Mouse (Mus musculus) right cerebral cortex, postnatal 25 days (tissue): Measurements from ENCODE around the gene Inpp4a.
A peak's percentile ranks its signal among the peaks of the same experiment; 100 is the strongest.

Experiments used
- DNase-seq: peaks from one replicate; pipeline ENCODE4 v3.0.0; 2022

The Inpp4a gene

DNA sequence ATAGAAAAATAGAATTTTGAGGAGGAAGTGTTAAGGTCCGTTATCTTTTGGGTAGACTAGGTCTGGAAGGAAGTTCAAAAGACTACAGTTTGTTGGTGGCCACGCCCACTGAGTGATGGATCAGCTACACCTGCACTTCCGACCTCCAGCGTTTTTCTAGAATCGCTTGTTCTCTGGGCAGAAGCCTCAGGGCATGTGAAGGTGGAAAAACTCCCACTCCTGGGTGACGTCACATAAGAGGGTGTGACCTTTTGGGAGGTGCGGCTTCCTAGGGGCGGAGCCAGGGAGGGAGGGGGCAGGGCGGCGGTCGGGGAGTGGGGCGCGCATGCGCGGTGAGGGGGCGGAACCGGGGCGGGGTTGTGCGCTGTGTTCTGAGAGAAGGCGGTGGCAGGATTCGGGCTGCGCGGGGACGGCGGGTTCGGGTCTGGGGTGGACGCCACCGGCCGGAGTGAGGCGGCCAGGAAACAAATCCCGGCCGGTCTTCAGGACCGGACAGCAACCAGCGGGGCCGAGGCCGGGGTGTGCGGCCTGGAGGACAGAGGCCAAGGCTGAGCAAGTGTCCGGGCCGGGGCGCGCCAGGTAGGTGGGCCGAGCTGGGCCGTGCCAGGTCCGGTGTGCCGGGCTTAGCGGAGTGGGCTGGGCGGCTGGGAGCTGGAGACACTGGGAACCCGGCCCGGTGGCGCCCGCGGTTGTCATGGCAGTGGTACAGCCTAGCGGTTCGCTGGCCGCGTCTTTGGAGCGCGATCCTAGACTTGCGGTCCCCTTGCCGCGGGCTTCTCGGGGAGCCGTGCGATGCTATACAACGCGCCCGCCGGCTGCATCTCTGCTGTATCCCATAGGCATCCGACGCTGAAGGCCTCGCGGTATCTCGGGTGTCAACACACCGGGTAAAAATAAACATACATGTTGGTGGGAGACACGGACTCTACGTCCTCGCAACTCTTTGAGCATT is at the start of gene Inpp4a:
Gene Inpp4a, plus strand, starts transcription at position 326 of the 952 bp plus-strand sequence.
- DNase-seq = peak; percentile 89

DNA sequence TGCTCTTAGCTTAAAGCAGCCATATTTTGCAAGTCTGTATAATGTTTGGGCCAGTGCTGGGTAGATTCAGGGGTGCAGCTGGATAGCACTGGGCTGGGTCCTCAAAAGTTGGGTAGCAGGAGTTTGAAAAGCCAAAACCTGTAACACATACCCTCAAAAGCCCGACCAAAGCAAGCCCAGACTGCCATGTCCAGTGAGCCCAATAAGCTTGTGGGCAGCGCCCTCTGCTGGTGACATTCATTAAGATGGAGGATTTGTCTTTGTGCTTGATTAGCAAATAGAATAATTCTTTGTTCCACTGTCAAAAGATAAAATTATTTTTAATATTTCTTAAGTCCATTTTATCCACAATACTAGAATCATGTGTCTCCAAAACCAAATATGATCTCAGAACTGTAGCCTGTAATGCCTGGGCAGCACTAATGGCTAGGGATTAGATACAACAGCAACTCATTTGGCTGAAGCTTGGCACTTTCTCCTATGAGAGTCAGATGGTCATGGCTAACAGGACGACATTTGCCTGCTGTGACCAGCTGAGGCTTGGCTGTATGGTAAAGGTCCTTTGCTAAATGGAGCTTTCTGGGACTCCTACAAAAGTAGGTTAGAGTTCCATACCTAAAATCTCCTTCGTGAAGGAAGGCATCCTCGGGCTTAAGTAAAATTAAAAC is 48.9 kb upstream of the Inpp4a start:
- peak; percentile 76 for DNase-seq

DNA sequence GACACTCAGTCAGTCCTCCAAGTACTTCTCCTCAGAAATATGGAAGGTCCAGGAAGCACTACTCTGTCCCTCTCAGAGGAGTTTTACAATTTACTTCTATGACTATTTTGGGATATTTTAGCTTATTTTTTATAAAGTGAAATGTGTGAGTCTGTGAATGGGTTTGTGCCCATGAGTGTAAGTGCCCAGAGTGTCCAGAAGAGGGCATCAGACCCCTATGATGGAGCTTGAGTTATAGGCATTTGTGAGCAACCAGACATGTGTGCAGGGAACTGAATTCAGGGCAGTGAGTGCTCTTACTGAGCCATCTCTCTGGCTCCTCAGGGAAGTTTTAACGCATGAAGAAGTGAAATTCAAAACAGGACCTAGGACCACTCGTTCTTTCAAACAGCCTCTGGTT is 41.2 kb upstream of the Inpp4a start:
- no peak for DNase-seq

DNA sequence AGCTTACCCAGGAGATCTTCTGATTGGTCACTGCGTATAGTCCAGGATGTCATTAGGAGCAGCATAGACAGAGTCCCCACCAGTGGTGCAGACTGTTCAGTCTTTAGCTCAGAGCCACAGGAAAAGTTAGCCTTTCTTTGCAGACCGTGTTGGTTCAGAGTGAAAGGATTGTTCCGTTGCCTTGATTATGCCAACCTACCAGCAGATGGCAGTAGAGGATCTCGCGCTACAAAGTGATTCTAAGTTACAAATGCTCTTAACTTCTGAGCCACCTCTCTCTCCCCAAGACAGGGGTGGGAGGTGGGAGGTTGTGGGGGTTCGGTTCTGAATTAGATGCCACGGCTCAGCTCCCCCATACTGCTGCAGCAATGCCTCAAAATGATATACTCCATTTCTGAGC is 27.2 kb upstream of the Inpp4a start:
- peak; percentile 60 for DNase-seq

DNA sequence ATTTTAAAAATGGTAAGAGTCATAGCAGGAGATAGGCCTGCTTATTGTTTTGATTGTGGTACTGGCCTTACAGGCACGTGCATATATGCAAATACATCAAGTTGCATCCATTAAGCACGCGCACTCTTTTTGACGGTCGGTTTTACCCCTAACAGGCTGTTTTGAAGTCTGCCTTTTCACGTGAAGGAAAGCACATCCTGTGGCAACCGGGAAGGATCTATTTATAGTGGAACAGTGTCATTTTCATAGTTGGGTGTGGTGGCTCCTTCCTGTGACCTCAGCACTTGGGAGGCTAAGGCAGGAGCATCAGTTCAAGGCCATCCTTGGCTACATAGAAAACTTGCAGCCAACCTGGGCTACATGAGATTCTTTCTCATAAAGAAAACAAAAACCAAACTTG is 13.1 kb upstream of the Inpp4a start:
- DNase-seq = no peak

DNA sequence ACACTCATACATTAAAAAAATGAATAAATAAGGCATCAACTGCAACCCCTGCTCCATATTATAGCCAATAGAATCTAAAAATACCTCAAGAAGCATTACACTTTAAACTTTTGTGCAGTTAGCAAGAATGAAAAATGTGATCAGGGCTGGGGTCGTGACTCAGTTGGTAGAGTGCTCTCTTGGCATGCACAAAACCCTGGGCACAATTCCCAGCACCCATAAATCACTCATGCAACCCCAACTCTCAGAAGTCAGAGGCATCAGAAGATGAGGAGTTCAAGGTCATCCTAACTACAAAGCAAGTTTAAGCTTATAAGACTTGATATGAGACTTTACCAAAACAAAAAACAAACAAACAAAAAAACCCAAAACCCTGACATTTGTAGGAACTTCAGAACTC is 11.9 kb upstream of the Inpp4a start:
- DNase-seq = no peak

DNA sequence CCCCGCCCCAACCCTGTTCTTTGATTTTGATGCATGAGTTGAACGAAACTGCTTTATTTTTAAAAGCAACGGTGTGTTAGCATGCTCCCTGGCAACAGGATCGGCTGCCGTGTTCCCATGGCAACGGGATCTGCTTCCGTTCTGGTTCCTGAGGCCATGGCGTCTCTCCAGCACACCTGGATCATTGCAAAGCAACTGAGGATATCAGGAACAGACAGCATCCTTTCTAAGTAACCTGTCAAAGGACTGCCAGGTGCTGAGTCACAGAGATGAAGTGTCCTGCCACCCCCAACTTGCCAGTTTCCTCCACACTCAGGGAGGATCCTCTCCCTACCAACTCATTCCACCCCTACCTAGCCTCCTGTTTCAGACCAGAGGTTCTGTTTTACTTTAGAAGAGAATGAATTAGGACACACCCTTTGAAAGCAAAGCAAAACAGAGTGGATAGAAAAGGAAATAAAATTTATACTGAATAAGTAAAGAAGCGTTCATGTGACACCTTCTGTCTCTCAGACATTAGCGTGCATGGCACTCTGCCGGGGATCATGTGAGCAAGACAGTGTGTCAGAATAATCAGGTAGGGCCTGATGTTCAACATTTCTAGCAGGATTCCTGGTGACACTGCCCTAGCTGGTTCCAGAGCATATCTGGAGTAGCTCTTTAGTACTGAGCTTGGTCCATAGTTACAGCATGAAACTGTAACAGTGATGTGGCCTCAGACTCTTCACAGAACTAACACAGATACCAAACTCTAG is 11.3 kb upstream of the Inpp4a start:
- peak; percentile 69 for DNase-seq

DNA sequence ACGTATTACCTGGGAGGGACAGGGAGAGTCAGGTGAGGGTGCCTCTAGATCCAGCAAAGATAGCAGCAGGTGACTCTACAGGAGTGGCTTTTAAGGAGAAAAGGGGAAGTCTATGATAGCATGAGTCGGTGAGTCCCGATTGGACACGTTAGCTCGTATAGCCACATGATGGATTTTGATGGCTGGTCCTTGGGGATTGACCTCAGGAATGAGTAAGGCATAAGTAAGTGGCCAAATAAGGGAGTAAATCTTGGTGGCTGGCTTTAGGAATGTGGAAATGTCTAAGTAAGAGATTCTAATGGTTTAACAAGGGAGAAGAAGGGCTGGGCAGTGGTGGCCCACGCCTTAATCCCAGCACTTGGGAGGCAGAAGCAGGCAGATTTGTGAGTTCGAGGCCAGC is 10.7 kb upstream of the Inpp4a start:
- no peak for DNase-seq

DNA sequence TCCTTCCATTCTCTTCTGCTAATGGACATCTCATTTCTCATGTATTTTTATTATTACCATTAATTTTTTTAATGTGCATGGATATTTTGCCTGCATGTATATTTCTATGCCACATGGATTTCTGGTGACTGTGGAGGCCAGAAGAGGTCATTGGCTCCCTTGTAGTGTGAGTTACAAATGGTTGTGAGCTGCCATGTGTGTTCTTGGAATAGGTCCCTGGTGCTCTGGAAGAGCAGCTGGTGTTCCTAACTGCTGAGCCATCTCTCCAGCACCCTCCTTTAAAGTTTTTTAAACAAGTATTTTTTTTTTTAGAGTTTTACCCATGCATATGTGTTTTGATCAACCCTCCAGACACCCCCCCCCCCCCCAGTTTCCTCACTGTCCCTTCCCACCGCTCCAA is 3.3 kb upstream of the Inpp4a start:
- no peak for DNase-seq

DNA sequence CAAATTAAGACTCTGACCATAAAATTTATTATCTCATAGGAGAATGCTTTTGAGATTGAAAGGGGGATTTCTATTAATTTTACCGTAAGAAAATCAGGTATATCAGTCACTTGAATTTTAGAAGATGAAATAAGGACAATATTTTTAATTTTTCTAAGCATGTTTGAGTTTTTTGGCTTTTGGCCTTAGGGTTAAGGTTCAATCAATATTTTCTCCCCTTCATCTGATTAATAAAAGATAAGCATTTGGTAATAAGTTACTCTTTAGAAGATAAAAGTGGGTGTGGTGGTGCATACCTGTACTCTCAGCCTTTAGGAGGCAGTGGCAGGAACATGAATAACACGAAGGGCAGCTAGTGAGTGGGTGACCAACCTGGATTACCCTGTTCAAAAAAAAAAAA is 761 bp upstream of the Inpp4a start:
- no peak for DNase-seq

DNA sequence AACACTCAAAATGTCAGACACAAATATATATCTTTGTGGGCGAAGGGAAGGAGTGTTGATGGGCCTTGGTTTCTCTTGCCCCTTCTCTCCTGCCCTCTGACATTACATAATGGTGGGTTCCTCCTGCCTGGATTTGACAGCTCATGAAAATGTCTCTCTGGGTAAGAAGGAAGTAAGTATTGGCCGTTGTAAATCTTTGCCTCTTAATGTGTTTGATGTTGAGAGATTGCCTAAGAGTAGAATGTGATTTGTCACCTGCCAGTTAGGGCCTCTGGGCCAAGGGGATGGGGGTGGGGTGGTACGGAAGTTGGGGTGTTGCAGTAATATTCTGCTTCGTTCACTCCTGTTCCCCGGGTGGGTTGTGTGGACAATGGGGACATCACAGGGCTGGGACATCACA is 985 bp downstream of the Inpp4a start:
- no peak for DNase-seq

DNA sequence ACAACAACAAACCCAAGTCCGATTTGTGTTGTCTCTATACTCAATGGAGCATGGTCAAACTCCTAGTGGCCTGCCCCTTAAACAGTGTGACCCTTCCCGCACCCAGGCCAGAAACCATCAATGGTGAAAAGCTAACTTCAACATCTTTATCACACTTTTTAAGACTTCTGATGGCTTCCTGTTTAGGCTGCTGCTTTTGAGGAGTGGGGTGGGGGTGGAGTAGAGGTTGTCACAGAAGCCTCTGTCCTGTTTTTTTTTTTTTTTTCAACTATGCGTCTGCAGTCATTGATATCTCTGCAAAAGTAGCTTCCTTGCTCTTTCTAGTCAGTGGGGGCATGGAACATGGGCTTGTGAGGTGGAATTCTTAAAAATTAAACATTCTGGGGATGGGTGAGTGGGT is 3.1 kb downstream of the Inpp4a start:
- no peak for DNase-seq

DNA sequence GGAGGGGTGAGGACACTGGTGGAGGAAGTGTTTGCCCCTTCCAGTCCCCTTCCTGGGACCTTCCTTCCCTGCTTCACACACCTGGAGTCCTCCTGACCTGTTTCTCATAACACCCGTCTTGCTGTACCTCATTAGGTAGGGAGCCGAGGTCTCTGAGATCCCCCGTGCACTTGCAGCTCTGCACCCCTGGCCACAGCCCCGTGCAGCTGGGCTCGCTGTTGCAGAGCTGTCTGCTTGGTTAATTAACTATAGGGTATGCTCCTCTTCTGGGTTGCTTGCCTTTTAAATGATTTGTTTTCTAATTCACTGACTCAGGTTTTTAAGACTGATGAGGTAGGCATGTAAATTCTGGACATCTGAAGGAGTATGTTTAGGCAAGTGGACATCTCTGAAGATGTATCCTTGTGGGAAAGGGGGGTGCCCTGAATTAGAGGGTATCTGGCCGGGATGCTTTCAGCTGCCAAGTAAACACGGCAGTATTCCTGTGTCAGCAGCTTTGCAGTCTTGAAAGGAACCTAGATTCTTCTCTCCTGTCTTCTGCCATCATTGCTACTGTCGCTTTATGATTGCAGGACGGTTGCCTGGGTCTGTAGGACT is 6.1 kb downstream of the Inpp4a start:
- DNase-seq = no peak

DNA sequence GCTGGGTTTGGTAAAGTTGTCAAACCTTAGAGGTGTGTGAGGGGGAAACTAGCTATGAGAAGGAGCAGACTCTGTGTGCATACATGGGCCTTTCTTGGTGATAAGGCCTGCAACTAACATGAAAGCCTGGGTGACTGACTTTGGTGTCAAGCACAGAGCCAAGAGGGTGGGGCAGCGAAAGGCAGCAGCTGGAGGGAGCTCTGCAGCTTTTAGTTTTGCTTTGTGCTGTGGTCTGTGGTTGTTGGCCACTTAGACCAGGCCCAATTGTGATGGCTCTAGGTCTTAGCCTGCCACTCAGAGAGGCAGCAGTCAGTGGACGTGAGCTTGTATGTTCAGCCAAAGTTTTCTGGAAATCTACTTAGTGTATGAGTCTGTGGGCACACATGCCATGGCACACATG is 7.9 kb downstream of the Inpp4a start:
- no peak for DNase-seq

DNA sequence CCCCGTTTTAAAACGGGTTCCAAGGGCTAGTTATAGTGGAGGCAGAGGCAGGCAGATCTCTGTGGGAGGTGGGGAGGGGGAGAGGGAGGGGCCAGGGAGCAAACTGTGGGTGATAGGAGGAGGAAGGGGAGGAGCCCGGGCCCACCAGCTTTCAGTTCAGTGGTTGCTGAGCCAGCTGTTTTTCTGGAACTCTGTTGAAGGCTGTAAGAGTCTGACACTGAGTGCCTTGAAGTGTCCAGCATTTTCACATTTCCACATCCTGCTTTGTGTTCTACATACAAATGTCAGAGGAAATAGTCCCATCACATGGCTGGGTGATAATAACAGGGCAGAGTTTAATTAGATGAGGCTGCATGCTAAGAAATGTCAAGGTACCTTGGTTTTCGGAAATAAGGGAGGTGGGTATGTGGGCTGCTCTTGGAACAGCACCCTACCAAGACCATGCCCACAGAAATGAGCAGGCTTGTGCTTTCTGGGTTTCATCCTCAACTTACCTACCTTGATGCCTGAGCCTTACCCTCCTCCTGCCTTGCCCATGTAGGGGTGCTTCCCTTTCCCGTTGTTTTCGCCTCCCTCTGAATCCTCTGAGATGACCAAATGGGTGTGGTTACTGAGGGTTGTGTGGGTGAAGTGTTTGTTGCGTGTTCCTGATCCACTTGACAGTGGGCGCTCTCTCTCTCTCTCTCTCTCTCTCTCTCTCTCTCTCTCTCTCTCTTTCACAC is 8.5 kb downstream of the Inpp4a start:
- no peak for DNase-seq

DNA sequence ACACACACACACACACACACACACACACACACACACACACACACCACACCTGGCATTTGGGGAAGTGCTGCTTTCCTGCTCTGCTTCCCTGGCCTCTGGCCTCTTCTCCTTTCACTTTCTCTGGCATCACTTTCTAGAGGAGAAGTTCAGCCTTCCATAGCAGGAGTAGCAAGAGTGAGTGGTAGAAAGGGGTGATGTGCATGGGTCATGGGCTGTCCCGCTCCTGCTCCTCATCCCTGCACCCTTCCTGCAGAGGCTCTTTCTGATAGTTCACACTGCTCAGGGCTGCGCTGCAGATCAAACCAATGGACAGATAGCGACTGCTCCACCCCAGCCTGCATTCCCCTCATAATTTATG is 9.1 kb downstream of the Inpp4a start:
- DNase-seq = no peak

DNA sequence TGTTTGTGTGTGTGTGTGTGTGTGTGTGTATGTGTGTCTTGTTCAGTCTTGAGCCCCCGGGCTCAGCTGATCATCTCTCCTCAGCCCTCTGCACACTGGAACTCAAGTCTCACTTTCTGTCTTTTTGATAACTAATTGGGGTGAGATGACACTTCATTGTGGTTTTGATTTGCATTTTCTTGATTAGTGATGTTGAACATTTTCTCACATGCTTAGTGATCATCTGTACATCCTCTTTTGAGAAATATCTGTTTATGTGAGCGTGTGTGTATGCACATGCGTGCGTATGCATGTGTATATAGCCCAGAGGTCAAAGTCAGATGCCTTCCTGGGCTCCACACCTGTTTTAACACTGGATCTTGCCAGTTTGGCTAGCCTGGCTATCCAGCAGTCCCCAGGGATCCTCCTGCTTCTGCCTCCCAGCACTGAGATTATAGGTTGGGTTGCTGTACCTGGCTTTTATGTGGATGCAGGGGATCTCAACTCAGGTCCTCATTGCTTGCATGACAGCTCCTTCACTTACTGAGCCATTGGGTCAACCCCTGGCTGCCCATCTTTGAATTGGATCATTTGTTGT is 10.4 kb downstream of the Inpp4a start:
- DNase-seq = no peak

DNA sequence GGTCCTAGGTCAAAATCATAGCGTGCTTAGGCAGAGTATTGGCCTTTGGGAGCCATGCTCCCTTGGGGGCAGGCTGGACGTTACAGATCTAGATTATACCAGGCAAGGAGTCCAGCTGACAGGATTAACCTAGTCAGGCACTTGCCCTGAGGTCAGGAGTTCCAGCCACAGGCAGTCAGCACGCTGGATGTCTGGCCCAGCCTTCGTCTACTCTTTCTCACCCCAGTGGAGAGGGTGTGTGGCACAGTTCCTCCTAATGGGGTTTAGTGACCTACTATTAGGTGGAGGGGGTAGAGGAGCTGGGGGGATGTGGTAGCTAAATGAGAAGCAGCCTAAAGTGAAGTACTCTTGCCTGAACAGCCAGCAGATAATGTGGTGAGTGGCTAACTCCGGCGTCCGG is 14.7 kb downstream of the Inpp4a start:
- no peak for DNase-seq

DNA sequence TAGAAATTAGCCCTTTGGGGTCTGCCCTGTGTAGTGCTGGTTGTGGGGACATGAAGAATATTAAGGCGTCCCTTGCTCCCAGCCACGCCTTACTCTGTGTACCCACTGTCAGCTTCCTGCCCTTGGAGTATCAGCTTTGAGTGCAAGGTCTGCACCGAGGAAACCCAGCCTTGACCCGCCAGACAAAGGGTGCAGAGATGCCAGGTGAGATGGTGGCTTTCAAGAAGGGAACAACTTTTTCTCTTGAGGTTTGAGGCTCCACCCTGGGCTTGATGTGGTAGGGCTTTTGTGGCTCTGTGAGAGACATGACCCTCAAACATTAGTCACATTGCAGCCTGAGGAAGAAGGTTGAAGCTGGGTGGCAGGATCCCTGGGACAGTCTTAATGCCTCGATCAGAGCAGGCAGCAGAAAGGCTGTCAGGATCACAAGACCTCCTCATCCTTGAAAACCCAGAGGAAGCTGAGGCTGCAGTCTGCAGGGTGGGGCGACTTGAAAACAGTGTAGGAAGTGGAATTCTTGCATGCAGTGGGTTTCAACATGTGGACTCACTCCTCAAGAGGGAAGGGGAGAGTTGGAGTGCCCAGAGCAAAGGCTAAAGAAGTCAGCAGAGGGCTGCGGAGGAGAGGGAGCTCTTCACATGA is 18.1 kb downstream of the Inpp4a start:
- no peak for DNase-seq

DNA sequence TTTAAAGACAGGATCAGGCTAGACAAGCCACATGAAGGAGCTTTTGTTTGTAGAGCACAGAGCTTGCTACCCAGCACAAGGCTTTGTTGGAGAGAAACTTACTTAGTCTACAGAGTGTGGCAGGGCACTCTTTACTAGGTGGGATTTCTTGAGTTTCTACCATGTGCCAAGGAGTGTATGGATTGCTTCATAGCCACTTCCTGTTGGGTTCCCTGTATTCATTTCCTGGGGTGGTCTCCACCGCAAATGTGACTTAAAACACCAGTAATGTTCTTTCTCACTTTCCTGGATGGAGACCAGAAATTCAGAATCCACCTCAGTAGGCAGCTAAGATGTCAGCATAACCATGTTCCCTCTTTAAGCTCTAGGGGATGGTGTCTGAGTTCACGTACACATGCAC is 18.9 kb downstream of the Inpp4a start:
- DNase-seq = no peak

DNA sequence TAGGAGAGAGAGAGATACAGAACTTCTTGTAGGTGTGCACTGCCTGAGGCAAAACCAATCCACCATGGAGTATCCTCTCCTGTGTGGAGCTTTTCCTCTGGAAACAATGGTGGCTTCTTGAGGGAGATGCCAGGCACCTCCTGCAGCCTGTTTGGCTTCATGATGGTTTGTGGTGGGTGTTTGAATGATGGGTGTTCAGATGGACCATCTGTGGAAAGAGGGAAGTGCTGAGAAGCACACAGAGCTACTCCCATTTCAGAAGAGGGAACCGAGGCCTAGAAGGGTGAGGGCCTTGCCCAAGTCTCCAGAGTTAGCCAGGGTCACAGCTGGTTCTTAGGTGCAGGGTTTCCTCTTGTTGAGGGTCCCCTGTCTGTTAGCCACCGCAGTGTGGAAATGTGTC is 23.0 kb downstream of the Inpp4a start:
- no peak for DNase-seq

DNA sequence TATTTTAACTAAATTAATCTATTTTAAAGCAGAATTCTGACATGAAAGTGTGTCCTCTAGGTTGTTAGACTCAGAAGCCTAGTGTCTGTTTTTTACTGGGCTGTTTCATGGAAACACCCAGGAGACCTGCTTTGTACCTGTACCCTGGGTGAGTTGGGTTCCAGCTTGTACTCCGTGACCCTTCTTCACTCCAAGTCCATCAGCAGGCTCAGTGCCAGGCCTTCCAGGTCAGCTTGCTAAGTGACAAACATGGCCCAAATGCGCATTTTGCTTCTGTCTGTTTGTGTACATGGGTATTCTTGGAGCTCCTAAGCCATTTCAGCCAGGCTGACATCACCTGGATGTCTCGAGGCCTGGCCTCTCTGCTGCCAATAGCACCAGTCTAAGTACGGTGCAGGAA is 23.5 kb downstream of the Inpp4a start:
- DNase-seq = no peak
